Mouse (Mus musculus) heart, adult 2 months (tissue): ENCODE data around the gene Bhmt2.

Experiments used
- CTCF ChIP-seq: fragments of 200-600 bp; IDR thresholded peaks from 2 replicates; pipeline ENCODE4 v1.8.1; 2022; ENCODE audit warnings: antibody characterized with exemption, mild to moderate bottlenecking, moderate library complexity
- EP300 ChIP-seq: fragments of 200-500 bp; IDR thresholded peaks from 2 replicates; pipeline ENCODE4 v1.6.1; 2011; ENCODE audit warnings: low read depth, low read length, control low read depth; ENCODE audit not compliant: insufficient read depth
- POLR2A ChIP-seq: fragments of 200-500 bp; IDR thresholded peaks from 2 replicates; pipeline ENCODE4 v1.6.1; 2011; ENCODE audit warnings: mild to moderate bottlenecking, low read depth, low read length, control low read depth; ENCODE audit not compliant: insufficient read depth

DNA sequence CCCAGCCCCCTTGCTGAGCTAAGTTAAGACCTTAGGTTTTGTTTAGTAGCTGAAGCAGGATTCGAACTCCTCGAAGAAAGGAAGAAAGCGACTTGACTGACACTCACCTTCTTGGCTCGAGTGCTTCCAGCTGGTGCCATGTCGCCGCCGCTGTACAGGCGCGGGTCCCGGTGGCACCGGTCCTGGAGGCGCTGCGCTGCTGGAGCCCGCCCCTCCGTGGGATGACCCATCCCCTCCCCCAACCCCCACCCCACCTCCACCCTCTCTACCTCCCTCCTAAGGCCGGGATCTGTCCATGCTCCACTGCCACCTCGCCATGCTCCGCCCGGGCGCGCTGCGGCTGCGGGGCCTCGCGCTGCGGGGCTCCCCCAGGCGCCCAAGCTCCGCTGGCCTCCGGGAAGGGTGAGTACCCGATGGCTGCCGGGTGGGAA, at the start of gene Bhmt2, which contains the start of gene Dmgdh:
- TF ChIP-seq CTCF: no peak
- TF ChIP-seq POLR2A: no peak
- TF ChIP-seq EP300: no peak
